12 mouse cellular contexts compared by ENCODE assay signal in the genomic region with DNA sequence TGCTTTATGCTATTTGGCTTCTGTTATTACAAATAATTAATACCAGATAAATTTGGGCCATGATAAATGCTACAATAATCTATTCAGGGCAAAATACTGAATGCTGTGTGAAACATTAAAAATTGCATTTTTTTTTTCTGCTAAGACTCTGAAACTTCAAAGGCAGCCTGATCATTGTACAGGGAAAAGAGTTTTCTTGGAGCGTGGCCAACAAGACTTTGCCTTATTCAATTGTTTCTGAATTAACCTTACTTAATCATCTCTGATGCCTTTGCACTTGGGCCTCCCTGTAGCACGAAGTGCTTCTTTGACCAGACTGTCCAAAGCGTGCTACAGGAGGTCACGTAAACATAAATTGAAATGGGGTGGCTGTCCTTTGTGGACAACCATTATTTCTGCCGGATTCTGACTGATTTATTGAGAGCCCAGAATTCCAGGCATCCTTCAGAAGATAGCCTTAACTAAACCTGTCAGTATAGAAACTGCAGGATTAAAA.
DNase-seq lines count a peak whose midpoint lies in the region; ATAC-seq and TF ChIP-seq lines count a peak whose summit lies in the region.
"Had no signal": no experiment of that assay in that cellular context is flagged by ENCODE, and none has a peak within 500 bp of the region (broad histone marks: within the 10 kb centered on the region; RNA-seq: fewer than 3 reads in every experiment).

No protein-coding gene starts in this region.

- no peak for ATAC-seq in kidney, postnatal 0 days (replicated peaks; ENCODE audit: low FRiP score, low read depth)
- no peak; the same call in 1 of the 2 replicates for ATAC-seq in kidney, embryonic 16.5 days (ENCODE audit: low FRiP score, low TSS enrichment)
- peak; percentile 22; the same call in 1 of the 2 replicates for ATAC-seq in hindbrain, embryonic 11.5 days (ENCODE audit: low FRiP score)
- ATAC-seq in midbrain, embryonic 14.5 days (ENCODE audit: low FRiP score, low TSS enrichment): no peak

- TF ChIP-seq CTCF in kidney, postnatal 0 days (IDR thresholded peaks at IDR 0.05; ENCODE audit: low read depth): no peak

- 37% methylated on average over 5 of the region's 5 CpGs for WGBS in kidney, postnatal 0 days
- 34% methylated on average over 5 of the region's 5 CpGs for WGBS in kidney, embryonic 16.5 days
- WGBS in forebrain, embryonic 10.5 days: 85% methylated on average over 5 of the region's 5 CpGs
- WGBS in hindbrain, embryonic 11.5 days: 46% methylated on average over 5 of the region's 5 CpGs
- 56% methylated on average over 5 of the region's 5 CpGs for WGBS in midbrain, embryonic 14.5 days

- no peak overlapping the region for H3K27ac ChIP-seq in kidney, postnatal 0 days
- no peak overlapping the region for H3K27ac ChIP-seq in kidney, embryonic 16.5 days (ENCODE audit: low read length)
- peak overlapping the region; percentile 84 for H3K27ac ChIP-seq in forebrain, embryonic 10.5 days
- H3K27ac ChIP-seq in hindbrain, embryonic 11.5 days (ENCODE audit: low read depth, low read length): peak overlapping the region; percentile 43
- H3K27ac ChIP-seq in midbrain, embryonic 14.5 days (replicated peaks; ENCODE audit: low read depth, low read length): peak overlapping the region; percentile 5; the same call in 1 of the 2 replicates
- H3K27ac ChIP-seq: gastrocnemius, adult 2 months; macrophage had no signal

- H3K36me3 ChIP-seq in kidney, postnatal 0 days (ENCODE audit: insufficient read depth, low read length): no peaks in the 10 kb centered on the region
- no peaks in the 10 kb centered on the region for H3K36me3 ChIP-seq in kidney, embryonic 16.5 days (ENCODE audit: insufficient read depth, low read length)
- H3K36me3 ChIP-seq in forebrain, embryonic 10.5 days (replicated peaks): no peaks in the 10 kb centered on the region
- H3K36me3 ChIP-seq in hindbrain, embryonic 11.5 days (ENCODE audit: control insufficient read depth, insufficient read depth, low read length): no peaks in the 10 kb centered on the region
- no peaks in the 10 kb centered on the region for H3K36me3 ChIP-seq in midbrain, embryonic 14.5 days (ENCODE audit: control insufficient read depth, insufficient read depth, low read length)
- H3K36me3 ChIP-seq: heart, embryonic 12.5 days had no signal

- no peak overlapping the region for H3K4me2 ChIP-seq in kidney, postnatal 0 days (ENCODE audit: low read length)
- H3K4me2 ChIP-seq in kidney, embryonic 16.5 days (replicated peaks; ENCODE audit: low read depth, low read length): no peak overlapping the region
- H3K4me2 ChIP-seq in hindbrain, embryonic 11.5 days (replicated peaks; ENCODE audit: low read depth, low read length): no peak overlapping the region
- no peak overlapping the region for H3K4me2 ChIP-seq in midbrain, embryonic 14.5 days (ENCODE audit: low read length)
- H3K4me2 ChIP-seq: heart, embryonic 12.5 days had no signal

- no peaks in the 10 kb centered on the region for H3K9me3 ChIP-seq in kidney, postnatal 0 days (replicated peaks; ENCODE audit: low read length)
- H3K9me3 ChIP-seq in kidney, embryonic 16.5 days (ENCODE audit: low read length): no peaks in the 10 kb centered on the region
- H3K9me3 ChIP-seq in forebrain, embryonic 10.5 days: no peaks in the 10 kb centered on the region
- no peaks in the 10 kb centered on the region for H3K9me3 ChIP-seq in hindbrain, embryonic 11.5 days (ENCODE audit: control insufficient read depth, low read length)
- no peaks in the 10 kb centered on the region for H3K9me3 ChIP-seq in midbrain, embryonic 14.5 days (ENCODE audit: control insufficient read depth, low read length)

- no peak overlapping the region for H3K9ac ChIP-seq in kidney, postnatal 0 days (ENCODE audit: low read depth, low read length)
- H3K9ac ChIP-seq in kidney, embryonic 16.5 days (replicated peaks; ENCODE audit: low read length): no peak overlapping the region
- no peak overlapping the region for H3K9ac ChIP-seq in hindbrain, embryonic 11.5 days (ENCODE audit: low read depth, low read length)
- no peak overlapping the region for H3K9ac ChIP-seq in midbrain, embryonic 14.5 days (replicated peaks; ENCODE audit: low read length)
- H3K9ac ChIP-seq: heart, embryonic 12.5 days had no signal

- no peaks in the 10 kb centered on the region for H3K4me1 ChIP-seq in kidney, postnatal 0 days (replicated peaks; ENCODE audit: insufficient read depth, low read length)
- no peaks in the 10 kb centered on the region for H3K4me1 ChIP-seq in kidney, embryonic 16.5 days (ENCODE audit: insufficient read depth, low read length)
- H3K4me1 ChIP-seq in forebrain, embryonic 10.5 days: peaks cover 26% of the 10 kb centered on the region
- 0 out of 2 replicates have a peak, but pooled peaks cover 3% of the 10 kb centered on the region for H3K4me1 ChIP-seq in hindbrain, embryonic 11.5 days (replicated peaks; ENCODE audit: control insufficient read depth, insufficient read depth, low read length)
- H3K4me1 ChIP-seq in midbrain, embryonic 14.5 days (ENCODE audit: control insufficient read depth, insufficient read depth, low read length): 0 out of 2 replicates have a peak, but pooled peaks cover 2% of the 10 kb centered on the region
- H3K4me1 ChIP-seq: heart, embryonic 12.5 days had no signal

- no peak overlapping the region for H3K4me3 ChIP-seq in kidney, postnatal 0 days (replicated peaks; ENCODE audit: low read depth, low read length)
- H3K4me3 ChIP-seq in kidney, embryonic 16.5 days (ENCODE audit: low read length): no peak overlapping the region
- H3K4me3 ChIP-seq in forebrain, embryonic 10.5 days: no peak overlapping the region
- H3K4me3 ChIP-seq in hindbrain, embryonic 11.5 days (ENCODE audit: low read depth, low read length): no peak overlapping the region
- no peak overlapping the region for H3K4me3 ChIP-seq in midbrain, embryonic 14.5 days (replicated peaks; ENCODE audit: low read depth, low read length)
- H3K4me3 ChIP-seq: gastrocnemius, adult 2 months; heart, embryonic 12.5 days had no signal

- H3K27me3 ChIP-seq in kidney, postnatal 0 days (ENCODE audit: insufficient read depth, low read length): no peaks in the 10 kb centered on the region
- no peaks in the 10 kb centered on the region for H3K27me3 ChIP-seq in kidney, embryonic 16.5 days (ENCODE audit: insufficient read depth, low read length)
- no peaks in the 10 kb centered on the region for H3K27me3 ChIP-seq in forebrain, embryonic 10.5 days (ENCODE audit: poor library complexity, severe bottlenecking)
- H3K27me3 ChIP-seq in hindbrain, embryonic 11.5 days (ENCODE audit: control insufficient read depth, insufficient read depth, low read length): no peaks in the 10 kb centered on the region
- H3K27me3 ChIP-seq in midbrain, embryonic 14.5 days (ENCODE audit: control insufficient read depth, insufficient read depth, low read length): no peaks in the 10 kb centered on the region
- H3K27me3 ChIP-seq: heart, embryonic 12.5 days had no signal

- peak; percentile 41 for DNase-seq in kidney, postnatal 0 days (ENCODE audit: low spot score)
- DNase-seq in forebrain, embryonic 10.5 days (ENCODE audit: extremely low spot score, low spot score): no peak
- no peak for DNase-seq in hindbrain, embryonic 11.5 days (ENCODE audit: low spot score)
- DNase-seq in midbrain, embryonic 14.5 days: peak; percentile 38
- DNase-seq in left cerebral cortex, adult 8-10 months (ENCODE audit: low spot score in 2 of 2): no peak
- DNase-seq in adipocyte (ENCODE audit: low spot score): no peak
- DNase-seq in B cell, adult 2 months: no peak
- DNase-seq: cerebellum, postnatal 14 days; gastrocnemius, adult 2 months had no signal

Comparison
In these comparisons a context has a peak if more than half of its experiments do, and no peak if none do; other contexts are left out.
1. DNase-seq: peak in kidney, postnatal 0 days (single experiment) and midbrain, embryonic 14.5 days (single experiment); none in forebrain, embryonic 10.5 days (single experiment), hindbrain, embryonic 11.5 days (single experiment), left cerebral cortex, adult 8-10 months (0 of 2), adipocyte (single experiment) and B cell, adult 2 months (0 of 2).
2. H3K27ac ChIP-seq: peak in forebrain, embryonic 10.5 days (single experiment), hindbrain, embryonic 11.5 days (single experiment) and midbrain, embryonic 14.5 days (single experiment); none in kidney, postnatal 0 days (single experiment) and kidney, embryonic 16.5 days (single experiment).